Mouse (Mus musculus) intestine, postnatal 0 days (tissue): ENCODE results near the gene Cyp2c37. TPM values are rescaled to one million over a fixed set of nuclear protein-coding genes. Genes with fewer than 3 reads are reported as not detected.
"Not testable (repeated sequence)": the region's sequence is repeated elsewhere in the genome, so short reads cannot be mapped to it uniquely, and the experiment has no call there.

ENCODE experiments used
- ATAC-seq: fragments of 200-750 bp; cut with Nextera tagmentation; 2 replicates; pipeline ENCODE4 v1.8.0; 2017; ENCODE audit warnings: mild to moderate bottlenecking, moderate TSS enrichment, moderate library complexity
- H3K27ac ChIP-seq: fragments of 300-500 bp; sonication (generic); 2 replicates; pipeline ENCODE4 v1.5.1; 2014; ENCODE audit warnings: mild to moderate bottlenecking, low read depth, low read length, moderate library complexity
- H3K27me3 ChIP-seq: fragments of 300-500 bp; sonication (generic); replicated peaks from 2 replicates; pipeline ENCODE4 v1.6.1; 2014; ENCODE audit warnings: low read length, mixed read lengths; ENCODE audit not compliant: control insufficient read depth, insufficient read depth
- H3K36me3 ChIP-seq: fragments of 300-500 bp; sonication (generic); 2 replicates; pipeline ENCODE4 v1.6.1; 2014; ENCODE audit warnings: mild to moderate bottlenecking, moderate library complexity; ENCODE audit not compliant: control insufficient read depth, insufficient read depth
- H3K4me1 ChIP-seq: fragments of 300-500 bp; sonication (generic); replicated peaks from 2 replicates; pipeline ENCODE4 v1.6.1; 2014; ENCODE audit warnings: antibody characterized with exemption, low read length, mixed read lengths; ENCODE audit not compliant: control insufficient read depth, insufficient read depth
- H3K4me2 ChIP-seq: fragments of 300-500 bp; sonication (generic); replicated peaks from 2 replicates; pipeline ENCODE4 v1.6.1; 2014; ENCODE audit warnings: low read depth, mild to moderate bottlenecking, moderate library complexity
- H3K4me3 ChIP-seq: fragments of 300-500 bp; sonication (generic); 2 replicates; pipeline ENCODE4 v1.5.1; 2014; ENCODE audit warnings: low read depth, low read length
- H3K9ac ChIP-seq: fragments of 300-500 bp; sonication (generic); 2 replicates; pipeline ENCODE4 v1.6.1; 2014; ENCODE audit warnings: mild to moderate bottlenecking, low read depth, low read length
- H3K9me3 ChIP-seq: fragments of 300-500 bp; sonication (generic); 2 replicates; pipeline ENCODE4 v1.6.1; 2016; ENCODE audit warnings: mixed run types; ENCODE audit not compliant: control insufficient read depth
- CTCF ChIP-seq: sonication (generic); IDR thresholded peaks from 2 replicates; pipeline ENCODE4 v1.5.1; 2016; ENCODE audit warnings: low read depth, mild to moderate bottlenecking, control low read depth, antibody characterized with exemption, moderate library complexity
- WGBS: fragments of 180-500 bp; shearing (Covaris S2); extraction: QIAGEN DNeasy Blood & Tissue Kit; methylation state at CpG from one replicate; pipeline ENCODE4 v1.1.7; 2014; 5-methylcytosine and 5-hydroxymethylcytosine counted together
- polyA plus RNA-seq: library from polyadenylated mRNA; unstranded; fragments of >200 nt; fragmentation: Nextera tagmentation; extraction: Ambion mirVana; gene quantifications from 2 replicates; pipeline ENCODE4 v1.2.1, GENCODE M21; 2015

Cyp2c37 gene
- polyA plus RNA-seq: not detected in 2 replicates

- H3K36me3 ChIP-seq, H3K27ac ChIP-seq, H3K4me2 ChIP-seq, H3K9me3 ChIP-seq, H3K27me3 ChIP-seq, H3K4me3 ChIP-seq, H3K9ac ChIP-seq, ATAC-seq, H3K4me1 ChIP-seq: not testable (repeated sequence)
- 95% methylated on average over 1 of the region's 1 CpGs for WGBS
Measured at GRCm38 (mm10) chr19:39992140-39992539, at the start of gene Cyp2c37. Gene Cyp2c37 (plus strand): TSS chr19:39992424.

- not testable (repeated sequence) for H3K27me3 ChIP-seq, H3K4me3 ChIP-seq, H3K9me3 ChIP-seq, ATAC-seq, H3K4me2 ChIP-seq, H3K4me1 ChIP-seq, H3K27ac ChIP-seq, H3K9ac ChIP-seq, H3K36me3 ChIP-seq
Measured at GRCm38 (mm10) chr19:39960861-39961260, 31.4 kb upstream of the Cyp2c37 start.

GRCm38 (mm10) chr19:39971096-39971495 is 21.1 kb upstream of the Cyp2c37 start:
- ATAC-seq, H3K9ac ChIP-seq, H3K27me3 ChIP-seq, H3K4me3 ChIP-seq, H3K36me3 ChIP-seq, H3K4me2 ChIP-seq, H3K4me1 ChIP-seq, H3K9me3 ChIP-seq, H3K27ac ChIP-seq: not testable (repeated sequence)
- WGBS: 87% methylated on average over 3 of the region's 3 CpGs

GRCm38 (mm10) chr19:39989471-39989870 is 2.8 kb upstream of the Cyp2c37 start:
- TF ChIP-seq CTCF: no peak
- no peak for ATAC-seq
- no peak overlapping the region for H3K27ac ChIP-seq
- no peaks in the 10 kb centered on the region for H3K36me3 ChIP-seq
- no peak overlapping the region for H3K4me3 ChIP-seq
- no peak overlapping the region for H3K4me2 ChIP-seq
- no peaks in the 10 kb centered on the region for H3K4me1 ChIP-seq
- WGBS: 66% methylated on average over 2 of the region's 2 CpGs
- H3K9ac ChIP-seq: no peak overlapping the region
- no peaks in the 10 kb centered on the region for H3K27me3 ChIP-seq
- H3K9me3 ChIP-seq: no peaks in the 10 kb centered on the region

Other genes starting within 250 kb of the Cyp2c37 start
- 0.18 and 0.30 TPM in 2 replicates for gene Cyp2c40, start 179.6 kb upstream of the Cyp2c37 start, polyA plus RNA-seq
- gene Cyp2c69, start 105.6 kb upstream of the Cyp2c37 start, polyA plus RNA-seq: not detected in 2 replicates
- gene Cyp2c54, start 81.4 kb downstream of the Cyp2c37 start, polyA plus RNA-seq: not detected in 2 replicates
- not detected in 2 replicates for gene Cyp2c50, start 97.3 kb downstream of the Cyp2c37 start, polyA plus RNA-seq
- gene Cyp2c70, start 194.9 kb downstream of the Cyp2c37 start, polyA plus RNA-seq: 1.3 and 2.5 TPM in 2 replicates